Mouse (Mus musculus): ENCODE data around the gene Pwwp2b.

Pwwp2b gene

DNA sequence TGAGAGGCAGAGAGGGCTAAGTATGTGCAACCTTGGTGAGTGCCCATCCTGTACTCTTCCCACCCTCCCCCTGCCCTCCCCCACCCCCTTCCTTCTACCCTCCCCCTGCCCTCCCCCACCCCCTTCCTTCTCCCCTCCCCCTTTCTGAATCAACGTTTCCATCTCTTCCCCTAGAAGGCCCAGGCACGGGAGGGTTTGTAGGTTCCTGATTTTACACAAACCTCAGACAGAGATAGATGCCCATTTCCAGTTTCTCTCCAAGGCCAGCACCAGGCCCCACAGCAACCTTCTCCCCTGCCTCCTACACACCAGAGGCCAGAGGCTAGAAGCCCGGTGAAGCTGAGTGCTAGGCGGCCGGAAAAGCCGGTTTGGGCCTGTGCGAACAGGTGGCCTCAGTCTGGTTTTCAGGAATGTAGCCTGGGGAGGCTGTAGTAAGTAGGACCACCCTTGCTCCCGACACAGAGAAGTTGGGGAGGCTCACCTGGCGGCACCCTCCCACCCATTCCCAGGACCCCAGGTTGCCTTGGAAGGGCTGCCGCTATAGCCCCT, 48.3 kb downstream of the Pwwp2b start:
- peak; percentile 58 to 81 for DNase-seq (ENCODE audit: low spot score in 2 of 2)

- DNase-seq (ENCODE audit: low spot score in 2 of 2) = peak in 1 of 2 experiments; percentile 43
These were observed 50.2 kb downstream of the Pwwp2b start for GRCm38 (mm10) chr7:139298446-139298845.

DNA sequence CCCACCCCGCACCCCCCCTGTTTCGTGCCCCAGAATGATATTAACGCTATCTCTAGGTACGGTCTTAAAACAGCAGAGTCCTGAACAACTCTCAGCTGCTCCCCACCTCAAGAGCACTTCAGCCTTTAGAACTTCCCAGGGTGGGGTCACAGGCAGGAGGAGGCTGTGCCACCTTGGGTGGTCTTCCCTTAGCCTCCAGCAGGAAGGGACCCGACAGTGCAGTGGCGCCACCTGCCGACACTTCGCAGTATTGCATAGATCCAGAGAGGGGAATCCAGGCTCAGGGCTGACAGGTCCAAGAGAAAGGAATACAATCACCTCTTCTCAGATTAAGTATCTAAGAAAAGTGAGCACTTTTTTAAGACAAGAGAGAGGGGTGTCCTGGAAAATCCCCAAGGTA, 51.1 kb downstream of the Pwwp2b start:
- DNase-seq (ENCODE audit: low spot score in 2 of 2) = peak; percentile 77 to 81

DNA sequence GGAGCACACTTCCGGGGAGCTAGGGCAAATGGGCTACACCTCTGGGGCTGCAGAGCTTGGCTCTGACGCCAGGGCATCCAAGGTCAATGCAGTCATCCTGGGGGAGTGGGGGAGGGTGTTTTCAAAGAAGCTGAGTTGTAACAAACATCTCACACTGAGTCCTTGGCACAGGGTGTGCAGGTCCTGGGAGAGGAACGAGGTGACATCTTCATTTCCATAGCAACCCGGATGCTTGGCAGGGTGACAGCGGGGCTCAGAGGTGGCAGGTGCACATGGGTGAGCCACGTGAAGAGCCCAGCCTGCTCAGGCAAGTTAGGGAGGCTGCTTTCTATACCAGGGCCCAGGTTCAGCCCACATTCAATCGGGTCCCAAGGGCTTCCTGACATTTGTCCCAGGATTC, 52.1 kb downstream of the Pwwp2b start:
- no peak for DNase-seq (ENCODE audit: low spot score in 2 of 2)

- DNase-seq (ENCODE audit: low spot score in 2 of 2) = no peak
These were observed 53.2 kb downstream of the Pwwp2b start for GRCm38 (mm10) chr7:139301505-139301904.

DNA sequence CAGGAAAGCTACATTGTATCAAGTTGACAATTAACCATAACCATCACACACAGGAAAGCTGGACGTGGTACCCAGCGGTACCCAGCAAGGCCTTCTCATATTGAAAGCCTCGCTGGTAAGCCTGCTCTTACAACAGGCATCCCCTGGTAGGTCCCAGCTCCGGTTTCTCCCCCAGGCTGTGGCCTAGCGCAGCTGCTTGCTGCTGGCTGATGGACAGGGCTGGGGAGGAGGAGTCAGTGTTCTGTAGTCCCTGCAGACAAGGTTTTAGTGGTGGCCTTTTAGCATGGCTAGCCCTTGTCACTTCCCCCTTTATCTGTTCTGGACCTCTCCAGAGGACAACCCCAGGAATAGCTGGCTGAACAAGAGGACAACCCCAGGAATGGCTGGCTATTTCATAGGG, 54.0 kb downstream of the Pwwp2b start:
- DNase-seq (ENCODE audit: low spot score in 2 of 2) = no peak

GRCm38 (mm10) chr7:139303280-139304011, 55.2 kb downstream of the Pwwp2b start:
- DNase-seq (ENCODE audit: low spot score in 2 of 2) = peak; percentile 81 to 87

- DNase-seq (ENCODE audit: low spot score in 2 of 2) = no peak
These were observed 56.0 kb downstream of the Pwwp2b start for GRCm38 (mm10) chr7:139304322-139304721.

- no peak for DNase-seq (ENCODE audit: low spot score in 2 of 2)
These were observed 58.8 kb downstream of the Pwwp2b start for GRCm38 (mm10) chr7:139307056-139307455.

GRCm38 (mm10) chr7:139308140-139308895, 60.0 kb downstream of the Pwwp2b start:
- DNase-seq (ENCODE audit: low spot score in 2 of 2) = peak; percentile 53 to 75

DNA sequence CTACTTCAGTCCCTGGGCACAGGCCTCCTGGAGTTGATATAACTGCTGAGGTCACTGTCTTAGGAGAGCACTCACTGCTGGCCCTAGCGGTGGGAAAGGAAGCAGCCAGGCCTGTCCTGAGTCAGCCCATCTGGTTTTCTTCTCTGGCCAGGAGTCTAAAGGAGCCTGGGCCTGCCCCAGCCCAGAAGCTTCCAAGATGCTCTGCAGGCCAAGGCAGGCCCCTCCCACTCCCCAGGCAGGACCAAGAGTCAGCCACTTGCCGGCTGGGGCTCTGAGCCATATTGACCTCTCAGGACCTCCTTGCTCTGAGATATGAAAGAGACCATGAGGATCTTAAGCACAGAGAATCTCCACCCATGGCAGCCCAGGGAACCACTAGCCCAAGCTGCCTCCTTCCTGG, 60.8 kb downstream of the Pwwp2b start:
- peak; percentile 33 to 80 for DNase-seq (ENCODE audit: low spot score in 2 of 2)

DNA sequence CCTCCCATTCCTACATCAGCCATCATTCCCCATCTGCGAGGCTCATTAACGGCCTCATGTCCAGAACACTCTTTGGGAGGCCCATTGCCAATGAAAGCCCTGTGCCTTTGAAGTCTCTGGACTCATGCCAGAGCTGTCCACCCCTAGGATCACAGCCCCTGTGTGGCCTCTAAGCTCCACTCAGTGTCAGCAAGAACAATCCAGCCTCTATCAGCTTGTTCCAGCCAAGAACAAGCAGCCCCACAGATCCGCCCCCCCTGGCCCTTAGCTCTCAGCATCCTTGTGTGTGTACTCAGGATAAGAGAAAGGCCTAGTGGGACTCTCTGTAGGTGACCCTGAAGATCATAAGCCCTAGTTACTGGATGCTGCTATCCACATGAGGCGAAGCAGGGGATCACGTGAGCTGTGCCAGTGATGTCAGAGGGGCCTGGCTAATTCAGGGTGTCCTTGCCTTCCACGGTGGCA, 62.2 kb downstream of the Pwwp2b start:
- DNase-seq (ENCODE audit: low spot score in 2 of 2) = no peak

DNA sequence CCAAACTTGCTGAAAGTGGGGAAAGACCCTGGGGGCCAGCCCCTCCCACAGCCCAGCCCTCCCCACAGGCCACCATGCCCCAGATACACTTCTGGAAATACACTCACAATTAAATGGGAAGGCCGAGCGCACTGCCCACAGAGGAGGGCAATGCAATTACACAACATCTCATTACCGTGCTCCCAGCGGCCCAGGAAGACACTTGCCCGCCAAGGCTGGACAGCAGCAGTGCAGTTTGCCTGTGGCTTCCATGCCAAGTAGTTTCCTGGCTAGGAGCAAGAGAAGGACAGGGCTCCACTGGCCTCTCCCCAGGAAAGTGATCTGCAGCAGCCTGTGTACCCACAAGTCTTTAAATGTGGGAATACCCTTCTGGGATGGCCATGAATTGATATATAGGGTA, 64.4 kb downstream of the Pwwp2b start:
- DNase-seq (ENCODE audit: low spot score in 2 of 2) = peak in 1 of 2 experiments; percentile 50

GRCm38 (mm10) chr7:139313413-139313812, 65.1 kb downstream of the Pwwp2b start:
- no peak for DNase-seq (ENCODE audit: low spot score in 2 of 2)

DNA sequence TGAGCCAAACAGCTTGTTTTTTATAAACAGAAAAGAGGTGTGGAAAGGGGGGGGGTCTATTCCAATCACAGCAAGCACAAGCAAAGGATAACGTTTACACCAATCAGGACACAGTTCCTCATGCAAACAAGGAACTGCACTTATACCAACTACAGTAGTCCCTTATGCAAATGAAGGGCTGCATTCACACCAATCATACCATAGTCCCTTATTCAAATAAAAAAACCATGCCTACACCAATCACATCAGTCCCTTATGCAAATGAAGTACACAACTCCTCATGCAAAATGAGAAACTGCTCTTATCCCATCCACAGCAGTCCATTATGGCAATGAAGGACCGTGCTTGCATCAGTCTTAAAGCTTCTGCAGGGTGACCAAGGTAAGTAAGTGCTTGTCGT, 66.4 kb downstream of the Pwwp2b start:
- no peak for DNase-seq (ENCODE audit: low spot score in 2 of 2)

DNA sequence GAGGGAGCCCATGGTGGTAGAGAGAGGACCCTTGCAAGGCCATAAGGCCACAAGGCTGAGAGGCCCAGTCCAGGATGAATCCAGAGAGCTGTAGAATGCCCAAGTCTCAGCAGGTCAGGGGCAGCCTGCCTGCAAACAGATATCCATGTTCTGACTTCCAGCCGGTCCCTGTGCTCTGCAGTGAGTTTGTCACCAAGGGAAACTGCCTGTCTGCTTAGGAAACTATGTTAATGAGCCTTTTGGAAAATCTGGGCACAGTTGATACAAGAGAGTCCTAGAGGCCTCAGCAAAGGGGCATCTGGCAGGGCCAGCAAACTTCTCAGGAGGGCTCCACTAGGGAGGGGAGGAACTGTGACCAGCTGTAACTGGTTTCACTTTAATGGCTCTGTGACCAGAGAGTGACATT, 70.7 kb downstream of the Pwwp2b start:
- DNase-seq (ENCODE audit: low spot score in 2 of 2) = no peak

Measured in urinary bladder, postnatal 36 days (tissue).